Comparison of ENCODE assay signal across 8 mouse cellular contexts in genomic region chr15:91572421-91573069, GRCm38 (mm10). TPM values are rescaled to one million over a fixed set of nuclear protein-coding genes. Genes with fewer than 3 reads are reported as not detected.
DNase-seq lines count a peak whose midpoint lies in the region; ATAC-seq and TF ChIP-seq lines count a peak whose summit lies in the region.

No protein-coding gene starts in this region.

- DNase-seq in urinary bladder, postnatal 25 days (ENCODE audit: low spot score): peak; percentile 21
- no peak for DNase-seq in urinary bladder, postnatal 4 days (ENCODE audit: low spot score in 2 of 2)
- peak; percentile 7 for DNase-seq in heart, adult 8-10 months (ENCODE audit: low spot score)
- DNase-seq in kidney, postnatal 0 days (ENCODE audit: low spot score): peak; percentile 38
- DNase-seq in lung, postnatal 4 days: peak; percentile 56 to 78
- DNase-seq in retina, embryonic 14.5 days (ENCODE audit: low spot score): no peak

- H3K4me3 ChIP-seq in kidney, postnatal 0 days (replicated peaks; ENCODE audit: low read depth, low read length): peak overlapping the region; percentile 54
- H3K4me3 ChIP-seq in stomach, embryonic 14.5 days (ENCODE audit: low read depth, low read length): peak overlapping the region; percentile 74

- no peak for TF ChIP-seq CTCF in kidney, postnatal 0 days (IDR thresholded peaks at IDR 0.05; ENCODE audit: low read depth)

- H3K9ac ChIP-seq in kidney, postnatal 0 days (ENCODE audit: low read depth, low read length): peak overlapping the region; percentile 68
- H3K9ac ChIP-seq in stomach, embryonic 14.5 days (replicated peaks; ENCODE audit: low read depth, low read length): peak overlapping the region; percentile 54

- peak overlapping the region; percentile 65; the same call in 1 of the 2 replicates for H3K27ac ChIP-seq in kidney, postnatal 0 days
- H3K27ac ChIP-seq in stomach, embryonic 14.5 days (ENCODE audit: low read length): peak overlapping the region; percentile 52; the same call in 1 of the 2 replicates

- no peaks in the 10 kb centered on the region for H3K9me3 ChIP-seq in kidney, postnatal 0 days (replicated peaks; ENCODE audit: low read length)
- no peaks in the 10 kb centered on the region for H3K9me3 ChIP-seq in stomach, embryonic 14.5 days (ENCODE audit: control insufficient read depth, low read depth, low read length)

- H3K27me3 ChIP-seq in kidney, postnatal 0 days (ENCODE audit: insufficient read depth, low read length): no peaks in the 10 kb centered on the region
- no peaks in the 10 kb centered on the region for H3K27me3 ChIP-seq in stomach, embryonic 14.5 days (ENCODE audit: control insufficient read depth, insufficient read depth, low read length)

- H3K4me2 ChIP-seq in kidney, postnatal 0 days (ENCODE audit: low read length): peak overlapping the region; percentile 96
- H3K4me2 ChIP-seq in stomach, embryonic 14.5 days (replicated peaks; ENCODE audit: low read depth, low read length): peak overlapping the region; percentile 86

- H3K36me3 ChIP-seq in kidney, postnatal 0 days (ENCODE audit: insufficient read depth, low read length): no peaks in the 10 kb centered on the region
- no peaks in the 10 kb centered on the region for H3K36me3 ChIP-seq in stomach, embryonic 14.5 days (ENCODE audit: control insufficient read depth, insufficient read depth, low read length)

- WGBS in kidney, postnatal 0 days: under 1% methylated on average over 69 of the region's 91 CpGs
- 0% methylated on average over 50 of the region's 91 CpGs for WGBS in stomach, embryonic 14.5 days

- peaks cover 4% of the 10 kb centered on the region; the same call in 1 of the 2 replicates for H3K4me1 ChIP-seq in kidney, postnatal 0 days (replicated peaks; ENCODE audit: insufficient read depth, low read length)
- no peaks in the 10 kb centered on the region for H3K4me1 ChIP-seq in stomach, embryonic 14.5 days (ENCODE audit: control insufficient read depth, insufficient read depth, low read length)

- ATAC-seq in common myeloid progenitor, adult 5-6 weeks (replicated peaks; ENCODE audit: low read depth, poor library complexity, severe bottlenecking): peak; percentile 36
- peak; percentile 88 for ATAC-seq in kidney, postnatal 0 days (replicated peaks; ENCODE audit: low FRiP score, low read depth)
- peak; percentile 86 for ATAC-seq in stomach, embryonic 14.5 days (ENCODE audit: insufficient number of reproducible peaks, insufficient read depth, low FRiP score, low read depth)

RNA-seq across cellular contexts. Expression of gene Slc2a13, which starts 0.5 kb away (rescaled TPM):
- 0.27 TPM in 1 of 2 replicates, not detected in the other for total RNA-seq in common myeloid progenitor, adult 5-6 weeks (2017)
- 1 to 10 TPM in 3 of 4 experiments, under 1 TPM in 1; 0.97 to 1.4 (median 1.2) TPM for total RNA-seq in heart, adult 8-10 months (2022)
- 1.4 and 1.9 TPM in 2 replicates for polyA plus RNA-seq in kidney, postnatal 0 days (2015; fragmentation: Nextera tagmentation; extraction: Ambion mirVana)
- 1.8 and 2.2 TPM in 2 replicates for polyA plus RNA-seq in stomach, embryonic 14.5 days (2014; fragmentation: Nextera tagmentation; extraction: Ambion mirVana)

Comparison
In these comparisons a context has a peak if more than half of its experiments do, and no peak if none do; other contexts are left out.
1. DNase-seq: peak in urinary bladder, postnatal 25 days (single experiment), heart, adult 8-10 months (single experiment), kidney, postnatal 0 days (single experiment) and lung, postnatal 4 days (2 of 2); none in urinary bladder, postnatal 4 days (0 of 2) and retina, embryonic 14.5 days (single experiment).
2. ATAC-seq: peak in every context shown above with its lines; median percentile 88 in kidney, postnatal 0 days; 86 in stomach, embryonic 14.5 days; 36 in common myeloid progenitor, adult 5-6 weeks.